ENCODE assay signal across 8 mouse cellular contexts in the genomic region with DNA sequence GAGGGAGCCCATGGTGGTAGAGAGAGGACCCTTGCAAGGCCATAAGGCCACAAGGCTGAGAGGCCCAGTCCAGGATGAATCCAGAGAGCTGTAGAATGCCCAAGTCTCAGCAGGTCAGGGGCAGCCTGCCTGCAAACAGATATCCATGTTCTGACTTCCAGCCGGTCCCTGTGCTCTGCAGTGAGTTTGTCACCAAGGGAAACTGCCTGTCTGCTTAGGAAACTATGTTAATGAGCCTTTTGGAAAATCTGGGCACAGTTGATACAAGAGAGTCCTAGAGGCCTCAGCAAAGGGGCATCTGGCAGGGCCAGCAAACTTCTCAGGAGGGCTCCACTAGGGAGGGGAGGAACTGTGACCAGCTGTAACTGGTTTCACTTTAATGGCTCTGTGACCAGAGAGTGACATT.
A peak's percentile ranks its signal among the peaks of the same experiment; 100 is the strongest.
DNase-seq lines count a peak whose midpoint lies in the region; ATAC-seq lines count a peak whose summit lies in the region.

No protein-coding gene starts in this region.

- no peaks in the 10 kb centered on the region for H3K36me3 ChIP-seq in heart, embryonic 16.5 days (ENCODE audit: control insufficient read depth, insufficient read depth)
- H3K36me3 ChIP-seq in limb, embryonic 15.5 days = no peaks in the 10 kb centered on the region

- DNase-seq in embryo, embryonic 10 days (ENCODE audit: low spot score) = peak; percentile 47
- DNase-seq in embryo, embryonic 9.5 days (ENCODE audit: extremely low spot score) = no peak
- DNase-seq in adipocyte (ENCODE audit: low spot score) = peak; percentile 75
- DNase-seq in urinary bladder, adult 18-20 months (ENCODE audit: low spot score in 2 of 2) = no peak
- no peak for DNase-seq in urinary bladder, postnatal 14 days (ENCODE audit: low spot score)

- no peak overlapping the region for H3K4me2 ChIP-seq in heart, embryonic 16.5 days (ENCODE audit: low read depth, low read length)
- H3K4me2 ChIP-seq in limb, embryonic 15.5 days = no peak overlapping the region

- peak overlapping the region; percentile 97 for H3K27ac ChIP-seq in heart, embryonic 16.5 days (ENCODE audit: low read length)
- H3K27ac ChIP-seq in limb, embryonic 15.5 days = peak overlapping the region; percentile 44

- H3K9ac ChIP-seq in heart, embryonic 16.5 days (ENCODE audit: low read length) = peak overlapping the region; percentile 50; the same call in 1 of the 2 replicates
- H3K9ac ChIP-seq in limb, embryonic 15.5 days = no peak overlapping the region

- no peak overlapping the region for H3K4me3 ChIP-seq in heart, embryonic 16.5 days (ENCODE audit: low read length)
- H3K4me3 ChIP-seq in limb, embryonic 15.5 days = no peak overlapping the region

- H3K27me3 ChIP-seq in heart, embryonic 16.5 days (ENCODE audit: control insufficient read depth, insufficient read depth, low read length) = no peaks in the 10 kb centered on the region
- no peaks in the 10 kb centered on the region for H3K27me3 ChIP-seq in limb, embryonic 15.5 days

- H3K9me3 ChIP-seq in heart, embryonic 16.5 days (replicated peaks; ENCODE audit: control insufficient read depth, low read length) = no peaks in the 10 kb centered on the region
- no peaks in the 10 kb centered on the region for H3K9me3 ChIP-seq in limb, embryonic 15.5 days

- peak; percentile 86 for ATAC-seq in heart, embryonic 16.5 days (replicated peaks; ENCODE audit: extremely low read depth, insufficient read depth, low FRiP score)
- ATAC-seq in limb, embryonic 15.5 days (ENCODE audit: insufficient number of reproducible peaks, low FRiP score, low TSS enrichment, low read depth) = peak; percentile 62
- ATAC-seq in granulocyte monocyte progenitor cell, adult 5-6 weeks (replicated peaks; ENCODE audit: poor library complexity, severe bottlenecking) = no peak

- WGBS in heart, embryonic 16.5 days = 28% methylated on average over 1 of the region's 1 CpGs
- 23% methylated on average over 1 of the region's 1 CpGs for WGBS in limb, embryonic 15.5 days

- H3K4me1 ChIP-seq in heart, embryonic 16.5 days (ENCODE audit: control insufficient read depth, insufficient read depth, low read length) = peaks cover 24% of the 10 kb centered on the region
- H3K4me1 ChIP-seq in limb, embryonic 15.5 days = peaks cover 19% of the 10 kb centered on the region

Comparison
In these comparisons a context has a peak if more than half of its experiments do, and no peak if none do; other contexts are left out.
1. DNase-seq: peak in embryo, embryonic 10 days (single experiment) and adipocyte (single experiment); none in embryo, embryonic 9.5 days (single experiment), urinary bladder, adult 18-20 months (0 of 2) and urinary bladder, postnatal 14 days (single experiment).